Mouse (Mus musculus) liver, embryonic 14.5 days (tissue): Measurements from ENCODE around the gene Camsap3.

Experiments
- CTCF ChIP-seq: IDR thresholded peaks from 2 replicates; pipeline ENCODE4 v1.5.1; 2016; ENCODE audit warnings: antibody characterized with exemption, low read depth, control low read depth
- EP300 ChIP-seq: IDR thresholded peaks from 2 replicates; pipeline ENCODE4 v1.6.1; 2016; ENCODE audit warnings: antibody characterized with exemption, low read depth

DNA sequence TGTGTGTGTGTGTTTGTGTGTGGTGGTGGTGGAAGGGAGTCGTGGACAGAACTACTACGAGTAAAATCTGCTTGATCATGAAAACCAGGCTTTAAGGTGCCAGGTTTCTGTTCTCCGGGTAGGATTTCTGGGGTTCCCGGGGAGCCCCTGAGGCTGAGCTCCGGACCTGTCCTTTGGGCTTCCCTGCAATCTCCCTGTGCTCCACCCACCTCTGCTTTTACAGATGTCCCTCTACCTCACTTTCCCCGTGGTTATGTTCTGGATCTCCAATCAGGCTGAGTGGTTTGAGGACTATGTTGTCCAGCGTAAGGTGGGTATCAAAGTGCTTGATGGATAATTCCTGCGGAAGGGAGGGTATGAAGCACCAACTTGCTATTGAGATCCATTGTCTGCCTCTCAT is 35.0 kb downstream of the Camsap3 start:
- TF ChIP-seq EP300 (no peak), CTCF (no peak)
